Mouse (Mus musculus) kidney, postnatal 0 days (tissue): Measurements from ENCODE around the gene Adgrg5. TPM values are rescaled to one million over a fixed set of nuclear protein-coding genes. Genes with fewer than 3 reads are reported as not detected.

Experiments used
- ATAC-seq: fragments of 200-750 bp; cut with Nextera tagmentation; replicated peaks from 2 replicates; pipeline ENCODE4 v1.8.0; 2017; ENCODE audit warnings: low read depth, moderate number of reproducible peaks, moderate TSS enrichment, moderate library complexity; ENCODE audit not compliant: low FRiP score
- DNase-seq: peaks from one replicate; pipeline ENCODE4 v3.0.0-alpha.2; 2016; ENCODE audit warnings: low spot score
- H3K27ac ChIP-seq: fragments of 300-500 bp; sonication (generic); 2 replicates; pipeline ENCODE4 v1.5.1; 2014; ENCODE audit warnings: mild to moderate bottlenecking
- H3K27me3 ChIP-seq: fragments of 300-500 bp; sonication (generic); 2 replicates; pipeline ENCODE4 v1.6.1; 2014; ENCODE audit warnings: low read length, mixed read lengths; ENCODE audit not compliant: insufficient read depth
- H3K36me3 ChIP-seq: fragments of 300-500 bp; sonication (generic); 2 replicates; pipeline ENCODE4 v1.6.1; 2014; ENCODE audit warnings: low read length, mixed read lengths; ENCODE audit not compliant: insufficient read depth
- H3K4me1 ChIP-seq: fragments of 300-500 bp; sonication (generic); replicated peaks from 2 replicates; pipeline ENCODE4 v1.6.1; 2014; ENCODE audit warnings: antibody characterized with exemption, low read length, mixed read lengths; ENCODE audit not compliant: insufficient read depth
- H3K4me2 ChIP-seq: fragments of 300-500 bp; sonication (generic); 2 replicates; pipeline ENCODE4 v1.6.1; 2014; ENCODE audit warnings: mild to moderate bottlenecking, low read length, moderate library complexity, mixed read lengths
- H3K4me3 ChIP-seq: fragments of 300-500 bp; sonication (generic); replicated peaks from 2 replicates; pipeline ENCODE4 v1.5.1; 2014; ENCODE audit warnings: low read depth, low read length
- H3K9ac ChIP-seq: fragments of 300-500 bp; sonication (generic); 2 replicates; pipeline ENCODE4 v1.6.1; 2014; ENCODE audit warnings: low read depth, low read length
- H3K9me3 ChIP-seq: fragments of 300-500 bp; sonication (generic); replicated peaks from 2 replicates; pipeline ENCODE4 v1.6.1; 2016; ENCODE audit warnings: low read length, inconsistent platforms, mixed read lengths
- CTCF ChIP-seq: IDR thresholded peaks from 2 replicates; pipeline ENCODE4 v1.5.1; 2016; ENCODE audit warnings: antibody characterized with exemption, low read depth, mild to moderate bottlenecking, moderate library complexity
- WGBS: fragments of 180-500 bp; shearing (Covaris S2); extraction: QIAGEN DNeasy Blood & Tissue Kit; methylation state at CpG from one replicate; pipeline ENCODE4 v1.1.7; 2014; 5-methylcytosine and 5-hydroxymethylcytosine counted together
- polyA plus RNA-seq: library from polyadenylated mRNA; unstranded; fragments of >200 nt; fragmentation: Nextera tagmentation; extraction: Ambion mirVana; gene quantifications from 2 replicates; pipeline ENCODE4 v1.2.1, GENCODE M21; 2015

The Adgrg5 gene
- polyA plus RNA-seq, 1 experiment from 2014 or later: not detected

- peak; percentile 78 for DNase-seq
- Histone ChIP-seq H3K4me3 (no peak overlapping the region), H3K9me3 (no peaks in the 10 kb centered on the region), H3K4me1 (peaks cover 40% of the 10 kb centered on the region), H3K4me2 (no peak overlapping the region), H3K27ac (peak overlapping the region; percentile 10; the same call in 1 of the 2 replicates), H3K36me3 (0 out of 2 replicates have a peak, but pooled peaks cover 8% of the 10 kb centered on the region), H3K9ac (no peak overlapping the region), H3K27me3 (no peaks in the 10 kb centered on the region)
- ATAC-seq: peak; percentile 50
- no peak for TF ChIP-seq CTCF
- 9% methylated on average over 12 of the region's 12 CpGs for WGBS
These were observed 19.8 kb upstream of the Adgrg5 start for GRCm38 (mm10) chr8:94903709-94904108.

DNA sequence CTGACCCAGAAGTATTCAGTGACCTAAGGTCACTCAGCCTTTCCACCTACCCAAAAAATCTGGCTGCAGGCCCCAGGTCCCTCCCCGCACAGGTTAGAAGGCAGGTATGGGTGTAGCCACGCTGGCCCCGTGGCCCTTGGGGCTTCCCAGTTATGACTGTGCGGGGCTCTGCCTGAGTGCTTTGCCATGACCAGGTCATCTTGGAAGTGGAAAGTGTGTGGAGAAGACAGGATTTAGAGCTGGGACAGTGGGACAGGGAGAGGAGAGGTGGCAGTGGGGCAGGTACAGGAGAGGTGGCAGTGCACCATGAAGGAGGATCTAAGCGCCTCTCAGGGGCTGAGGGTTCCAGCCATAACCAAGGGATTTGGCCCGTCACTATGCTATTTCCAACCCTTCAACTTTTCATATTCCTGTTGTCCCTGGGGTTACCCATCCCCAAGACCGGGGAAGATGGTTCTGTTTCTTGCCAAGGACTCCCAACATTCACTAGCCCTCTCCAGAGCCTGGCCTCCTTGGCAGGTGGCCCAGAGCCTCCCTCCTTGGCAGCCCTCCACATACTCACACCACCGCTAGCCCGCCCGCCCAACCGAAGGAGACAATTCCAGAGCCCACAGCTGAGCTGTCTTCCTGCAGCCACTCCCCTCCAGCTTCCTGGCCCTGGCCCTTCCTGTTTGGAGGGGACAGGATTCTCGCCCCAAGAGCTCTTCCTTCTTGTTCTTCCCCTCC lies 18.9 kb upstream of the Adgrg5 start:
- WGBS: 62% methylated on average over 12 of the region's 12 CpGs

GRCm38 (mm10) chr8:94907591-94908300 lies 15.7 kb upstream of the Adgrg5 start:
- DNase-seq: no peak
- Histone ChIP-seq H3K9ac (0 out of 2 replicates have a peak overlapping the region, but pooled peaks have one; percentile 18), H3K4me1 (peaks cover 18% of the 10 kb centered on the region), H3K9me3 (no peaks in the 10 kb centered on the region), H3K36me3 (peaks cover 10% of the 10 kb centered on the region; the same call in 1 of the 2 replicates), H3K4me3 (no peak overlapping the region), H3K4me2 (no peak overlapping the region), H3K27ac (0 out of 2 replicates have a peak overlapping the region, but pooled peaks have one; percentile 50), H3K27me3 (no peaks in the 10 kb centered on the region)
- TF ChIP-seq CTCF: no peak
- no peak; the same call in 1 of the 2 replicates for ATAC-seq
- 68% methylated on average over 18 of the region's 18 CpGs for WGBS

More for the DNA sequence above, 18.9 kb upstream of the Adgrg5 start:
- Histone ChIP-seq H3K4me3 (no peak overlapping the region), H3K36me3 (0 out of 2 replicates have a peak, but pooled peaks cover 8% of the 10 kb centered on the region), H3K27me3 (no peaks in the 10 kb centered on the region), H3K4me2 (no peak overlapping the region), H3K27ac (peak overlapping the region; percentile 55), H3K9ac (no peak overlapping the region), H3K9me3 (no peaks in the 10 kb centered on the region), H3K4me1 (peaks cover 33% of the 10 kb centered on the region)
- ATAC-seq (no peak; the same call in 1 of the 2 replicates), DNase-seq (peak; percentile 81)
- no peak for TF ChIP-seq CTCF

GRCm38 (mm10) chr8:94908847-94909246 lies 14.6 kb upstream of the Adgrg5 start:
- H3K9ac ChIP-seq: no peak overlapping the region
- peaks cover 23% of the 10 kb centered on the region for H3K4me1 ChIP-seq
- peaks cover 4% of the 10 kb centered on the region; the same call in 1 of the 2 replicates for H3K36me3 ChIP-seq
- H3K9me3 ChIP-seq: no peaks in the 10 kb centered on the region
- H3K4me2 ChIP-seq: no peak overlapping the region
- TF ChIP-seq CTCF: peak; percentile 98
- ATAC-seq (no peak; the same call in 1 of the 2 replicates), DNase-seq (peak; percentile 89)
- H3K27me3 ChIP-seq: no peaks in the 10 kb centered on the region
- H3K4me3 ChIP-seq: no peak overlapping the region
- H3K27ac ChIP-seq: no peak overlapping the region
- WGBS: 3% methylated on average over 4 of the region's 4 CpGs

DNA sequence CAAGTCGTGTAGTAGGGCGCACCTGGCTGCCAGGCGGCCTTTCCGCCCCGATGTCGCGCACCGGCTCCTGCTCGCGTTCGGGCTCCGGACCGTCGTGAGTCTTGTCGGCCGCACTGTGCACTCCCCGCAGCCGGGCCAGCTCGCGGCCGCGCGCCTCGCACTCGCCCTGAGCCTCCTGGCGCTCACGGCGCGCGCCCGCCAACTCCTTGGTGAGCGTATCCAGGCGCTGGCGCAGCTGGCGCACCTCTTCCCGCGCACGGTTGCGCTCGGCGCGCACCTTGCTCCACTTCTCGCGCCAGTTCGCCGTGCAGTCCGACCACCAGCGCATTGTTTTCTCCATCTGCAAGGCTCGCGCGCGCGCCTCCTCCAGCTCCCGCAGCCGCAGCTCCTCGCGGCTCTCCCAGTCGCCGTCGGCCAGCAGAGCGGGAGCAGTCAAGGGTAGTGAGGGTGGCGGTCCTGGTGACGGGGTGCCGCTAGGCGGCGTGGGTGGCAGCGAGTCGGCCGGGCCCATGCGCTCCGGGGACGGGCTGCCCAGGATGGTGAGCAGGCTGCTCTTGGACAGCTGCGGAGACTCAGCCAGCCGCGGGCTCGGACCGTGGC lies 10.3 kb upstream of the Adgrg5 start:
- peaks cover 4% of the 10 kb centered on the region; the same call in 1 of the 2 replicates for H3K36me3 ChIP-seq
- ATAC-seq (no peak; the same call in 1 of the 2 replicates), DNase-seq (peak; percentile 80)
- no peaks in the 10 kb centered on the region for H3K9me3 ChIP-seq
- H3K27me3 ChIP-seq: no peaks in the 10 kb centered on the region
- peak overlapping the region; percentile 57 for H3K4me2 ChIP-seq
- H3K4me1 ChIP-seq: peaks cover 32% of the 10 kb centered on the region
- no peak overlapping the region for H3K27ac ChIP-seq
- peak overlapping the region; percentile 42; the same call in 1 of the 2 replicates for H3K9ac ChIP-seq
- WGBS: 21% methylated on average over 72 of the region's 77 CpGs
- peak; percentile 70 for TF ChIP-seq CTCF
- H3K4me3 ChIP-seq: peak overlapping the region; percentile 29

- H3K36me3 ChIP-seq: peaks cover 4% of the 10 kb centered on the region; the same call in 1 of the 2 replicates
- H3K27me3 ChIP-seq: no peaks in the 10 kb centered on the region; the same call in 1 of the 2 replicates
- H3K9ac ChIP-seq: no peak overlapping the region
- H3K4me3 ChIP-seq: no peak overlapping the region
- H3K27ac ChIP-seq: no peak overlapping the region
- H3K4me1 ChIP-seq: peaks cover 30% of the 10 kb centered on the region
- TF ChIP-seq CTCF: no peak
- no peaks in the 10 kb centered on the region for H3K9me3 ChIP-seq
- ATAC-seq: no peak
- DNase-seq: no peak
- 88% methylated on average over 6 of the region's 6 CpGs for WGBS
- H3K4me2 ChIP-seq: no peak overlapping the region
These were observed 9.2 kb upstream of the Adgrg5 start for GRCm38 (mm10) chr8:94914256-94914655.
